Mouse (Mus musculus): Measurements from ENCODE around the gene Fcgr4.
"Not testable (repeated sequence)": the region's sequence is repeated elsewhere in the genome, so short reads cannot be mapped to it uniquely, and the experiment has no call there.

- not testable (repeated sequence) for TF ChIP-seq CTCF (IDR thresholded peaks at IDR 0.05 in 2 of 3, conservative IDR thresholded peaks at IDR 0.05 in 1 of 3; ENCODE audit: control insufficient read depth in 1 of 3, insufficient read depth in 1 of 3, low read depth in 2 of 3, low read length in 3 of 3, poor library complexity in 1 of 3, severe bottlenecking in 1 of 3); POLR2A (IDR thresholded peaks at IDR 0.05; ENCODE audit: control insufficient read depth in 1 of 2, insufficient read depth in 1 of 2, low read depth in 1 of 2, low read length in 2 of 2, poor library complexity in 1 of 2); CHD2 (IDR thresholded peaks at IDR 0.05; ENCODE audit: low read length); ZMIZ1 (IDR thresholded peaks at IDR 0.05; ENCODE audit: low read depth, low read length); MAX (IDR thresholded peaks at IDR 0.05; ENCODE audit: low read length); NRF1 (IDR thresholded peaks at IDR 0.05; ENCODE audit: insufficient read depth, low read depth, low read length, poor library complexity, severe bottlenecking); EP300 (IDR thresholded peaks at IDR 0.05; ENCODE audit: low read depth in 1 of 2, low read length in 2 of 2); POLR2AphosphoS2 (IDR thresholded peaks at IDR 0.05; ENCODE audit: low read length); CHD1 (IDR thresholded peaks at IDR 0.05; ENCODE audit: low read depth, low read length); GATA1 (IDR thresholded peaks at IDR 0.05; ENCODE audit: low read depth, low read length); ZNF384 (IDR thresholded peaks at IDR 0.05; ENCODE audit: low read depth, low read length)
Observed at GRCm38 (mm10) chr1:171071726-171072125, 53.0 kb downstream of the Fcgr4 start.

Data from MEL (cell line).